Mouse (Mus musculus) ES-Bruce4 (cell line): ENCODE measurements around the gene Cwh43.

Source experiments
- CTCF ChIP-seq: IDR thresholded peaks from one replicate; pipeline ENCODE4 v1.8.1; 2011; ENCODE audit warnings: low read depth, low read length
- EP300 ChIP-seq: IDR thresholded peaks from 2 replicates; pipeline ENCODE4 v1.6.1; 2011; ENCODE audit warnings: low read depth, low read length; ENCODE audit not compliant: insufficient read depth

- TF ChIP-seq EP300 (no peak), CTCF (no peak)
Measured at GRCm38 (mm10) chr5:73454502-73455306, 48.8 kb downstream of the Cwh43 start.
